Mouse (Mus musculus): ENCODE data around the gene Rab6b. TPM values are rescaled to one million over a fixed set of nuclear protein-coding genes. Genes with fewer than 3 reads are reported as not detected.
"Not testable (repeated sequence)": the region's sequence is repeated elsewhere in the genome, so short reads cannot be mapped to it uniquely, and the experiment has no call there.

The Rab6b gene
- polyA plus RNA-seq, 1 experiment from 2014 or later = 137 TPM

GRCm38 (mm10) chr9:103091039-103091883, 20.3 kb upstream of the Rab6b start:
- WGBS = 84% methylated on average over 16 of the region's 16 CpGs
- no peak for ATAC-seq

GRCm38 (mm10) chr9:103092248-103092647, 19.3 kb upstream of the Rab6b start:
- 0% methylated on average over 18 of the region's 19 CpGs for WGBS
- no peaks in the 10 kb centered on the region for H3K36me3 ChIP-seq (ENCODE audit: control insufficient read depth, insufficient read depth, low read length)
- H3K4me1 ChIP-seq (ENCODE audit: control insufficient read depth, insufficient read depth, low read depth, low read length) = peaks cover 4% of the 10 kb centered on the region
- peak overlapping the region; percentile 70 for H3K4me2 ChIP-seq (ENCODE audit: low read length)
- no peaks in the 10 kb centered on the region; the same call in 1 of the 2 replicates for H3K27me3 ChIP-seq (replicated peaks; ENCODE audit: control insufficient read depth, insufficient read depth, low read length)
- H3K27ac ChIP-seq (ENCODE audit: low read depth, low read length) = peak overlapping the region; percentile 52; the same call in 1 of the 2 replicates
- peak; percentile 91 for ATAC-seq
- peak overlapping the region; percentile 41 for H3K4me3 ChIP-seq (ENCODE audit: low read length)
- peak overlapping the region; percentile 68 for H3K9ac ChIP-seq (ENCODE audit: low read depth, low read length)
- no peaks in the 10 kb centered on the region for H3K9me3 ChIP-seq (ENCODE audit: control insufficient read depth, low read length)

More at GRCm38 (mm10) chr9:103091039-103091883, 20.3 kb upstream of the Rab6b start:
- H3K9me3 ChIP-seq (ENCODE audit: control insufficient read depth, low read length) = no peaks in the 10 kb centered on the region
- no peaks in the 10 kb centered on the region; the same call in 1 of the 2 replicates for H3K27me3 ChIP-seq (replicated peaks; ENCODE audit: control insufficient read depth, insufficient read depth, low read length)
- H3K4me2 ChIP-seq (ENCODE audit: low read length) = no peak overlapping the region
- H3K36me3 ChIP-seq (ENCODE audit: control insufficient read depth, insufficient read depth, low read length) = no peaks in the 10 kb centered on the region
- H3K4me3 ChIP-seq (ENCODE audit: low read length) = no peak overlapping the region
- H3K9ac ChIP-seq (ENCODE audit: low read depth, low read length) = no peak overlapping the region
- H3K27ac ChIP-seq (ENCODE audit: low read depth, low read length) = no peak overlapping the region
- peaks cover 4% of the 10 kb centered on the region for H3K4me1 ChIP-seq (ENCODE audit: control insufficient read depth, insufficient read depth, low read depth, low read length)

- Histone ChIP-seq H3K9me3 (ENCODE audit: control insufficient read depth, low read length) (no peaks in the 10 kb centered on the region), H3K4me3 (ENCODE audit: low read length) (no peak overlapping the region), H3K36me3 (ENCODE audit: control insufficient read depth, insufficient read depth, low read length) (no peaks in the 10 kb centered on the region), H3K27ac (ENCODE audit: low read depth, low read length) (no peak overlapping the region), H3K27me3 (replicated peaks; ENCODE audit: control insufficient read depth, insufficient read depth, low read length) (no peaks in the 10 kb centered on the region; the same call in 1 of the 2 replicates), H3K4me2 (ENCODE audit: low read length) (no peak overlapping the region), H3K9ac (ENCODE audit: low read depth, low read length) (no peak overlapping the region), H3K4me1 (ENCODE audit: control insufficient read depth, insufficient read depth, low read depth, low read length) (peaks cover 4% of the 10 kb centered on the region)
- no peak for ATAC-seq
- WGBS = 88% methylated on average over 3 of the region's 3 CpGs
Measured at GRCm38 (mm10) chr9:103093681-103094080, 17.9 kb upstream of the Rab6b start.

GRCm38 (mm10) chr9:103108341-103108798, 3.2 kb upstream of the Rab6b start:
- peak; percentile 54; the same call in 1 of the 2 replicates for ATAC-seq
- peak overlapping the region; percentile 45 for H3K4me3 ChIP-seq (ENCODE audit: low read length)
- H3K4me1 ChIP-seq (ENCODE audit: control insufficient read depth, insufficient read depth, low read depth, low read length) = peaks cover 14% of the 10 kb centered on the region
- peak overlapping the region; percentile 63 for H3K4me2 ChIP-seq (ENCODE audit: low read length)
- not testable (repeated sequence) for H3K9ac ChIP-seq (ENCODE audit: low read depth, low read length); H3K9me3 ChIP-seq (ENCODE audit: control insufficient read depth, low read length); H3K36me3 ChIP-seq (ENCODE audit: control insufficient read depth, insufficient read depth, low read length); H3K27me3 ChIP-seq (replicated peaks; ENCODE audit: control insufficient read depth, insufficient read depth, low read length)
- 0 out of 2 replicates have a peak overlapping the region, but pooled peaks have one; percentile 58 for H3K27ac ChIP-seq (ENCODE audit: low read depth, low read length)
- 8% methylated on average over 7 of the region's 14 CpGs for WGBS

- H3K4me1 ChIP-seq (ENCODE audit: control insufficient read depth, insufficient read depth, low read depth, low read length) = peaks cover 21% of the 10 kb centered on the region
- ATAC-seq = no peak
- H3K36me3 ChIP-seq (ENCODE audit: control insufficient read depth, insufficient read depth, low read length) = no peaks in the 10 kb centered on the region
- H3K4me2 ChIP-seq (ENCODE audit: low read length) = peak overlapping the region; percentile 59
- peak overlapping the region; percentile 40 for H3K4me3 ChIP-seq (ENCODE audit: low read length)
- 31% methylated on average over 18 of the region's 18 CpGs for WGBS
- peak overlapping the region; percentile 19 for H3K9ac ChIP-seq (ENCODE audit: low read depth, low read length)
- no peak overlapping the region for H3K27ac ChIP-seq (ENCODE audit: low read depth, low read length)
- no peaks in the 10 kb centered on the region for H3K27me3 ChIP-seq (replicated peaks; ENCODE audit: control insufficient read depth, insufficient read depth, low read length)
- no peaks in the 10 kb centered on the region for H3K9me3 ChIP-seq (ENCODE audit: control insufficient read depth, low read length)
Measured at GRCm38 (mm10) chr9:103108943-103109670, 2.5 kb upstream of the Rab6b start.

GRCm38 (mm10) chr9:103109911-103110310, 1.7 kb upstream of the Rab6b start:
- Histone ChIP-seq H3K36me3 (ENCODE audit: control insufficient read depth, insufficient read depth, low read length) (no peaks in the 10 kb centered on the region), H3K4me2 (ENCODE audit: low read length) (no peak overlapping the region), H3K27me3 (replicated peaks; ENCODE audit: control insufficient read depth, insufficient read depth, low read length) (no peaks in the 10 kb centered on the region), H3K4me3 (ENCODE audit: low read length) (no peak overlapping the region), H3K27ac (ENCODE audit: low read depth, low read length) (no peak overlapping the region), H3K9ac (ENCODE audit: low read depth, low read length) (no peak overlapping the region), H3K4me1 (ENCODE audit: control insufficient read depth, insufficient read depth, low read depth, low read length) (peaks cover 29% of the 10 kb centered on the region), H3K9me3 (ENCODE audit: control insufficient read depth, low read length) (no peaks in the 10 kb centered on the region)
- 69% methylated on average over 2 of the region's 2 CpGs for WGBS
- no peak for ATAC-seq

- peak; percentile 32 for ATAC-seq
- no peaks in the 10 kb centered on the region for H3K9me3 ChIP-seq (ENCODE audit: control insufficient read depth, low read length)
- H3K4me3 ChIP-seq (ENCODE audit: low read length) = peak overlapping the region; percentile 55
- no peaks in the 10 kb centered on the region for H3K27me3 ChIP-seq (replicated peaks; ENCODE audit: control insufficient read depth, insufficient read depth, low read length)
- no peaks in the 10 kb centered on the region for H3K36me3 ChIP-seq (ENCODE audit: control insufficient read depth, insufficient read depth, low read length)
- peaks cover 37% of the 10 kb centered on the region for H3K4me1 ChIP-seq (ENCODE audit: control insufficient read depth, insufficient read depth, low read depth, low read length)
- WGBS = 17% methylated on average over 18 of the region's 18 CpGs
- H3K9ac ChIP-seq (ENCODE audit: low read depth, low read length) = peak overlapping the region; percentile 90
- H3K27ac ChIP-seq (ENCODE audit: low read depth, low read length) = peak overlapping the region; percentile 91
- H3K4me2 ChIP-seq (ENCODE audit: low read length) = peak overlapping the region; percentile 70
Measured at GRCm38 (mm10) chr9:103110727-103111501, 673 bp upstream of the Rab6b start.

GRCm38 (mm10) chr9:103112471-103113271, 1.1 kb downstream of the Rab6b start:
- Histone ChIP-seq H3K9me3 (ENCODE audit: control insufficient read depth, low read length) (no peaks in the 10 kb centered on the region), H3K36me3 (ENCODE audit: control insufficient read depth, insufficient read depth, low read length) (no peaks in the 10 kb centered on the region), H3K9ac (ENCODE audit: low read depth, low read length) (peak overlapping the region; percentile 90), H3K4me3 (ENCODE audit: low read length) (peak overlapping the region; percentile 55), H3K4me2 (ENCODE audit: low read length) (peak overlapping the region; percentile 70), H3K27ac (ENCODE audit: low read depth, low read length) (peak overlapping the region; percentile 91), H3K4me1 (ENCODE audit: control insufficient read depth, insufficient read depth, low read depth, low read length) (peaks cover 47% of the 10 kb centered on the region), H3K27me3 (replicated peaks; ENCODE audit: control insufficient read depth, insufficient read depth, low read length) (no peaks in the 10 kb centered on the region)
- WGBS = 1% methylated on average over 32 of the region's 35 CpGs
- ATAC-seq = peak; percentile 13
